Mouse (Mus musculus) spleen, adult 2 months (tissue): ENCODE results near the gene Gdf3.

Experiments
- CTCF ChIP-seq: fragments of 200-500 bp; IDR thresholded peaks from 2 replicates; pipeline ENCODE4 v1.5.1; 2011; ENCODE audit warnings: mild to moderate bottlenecking, inconsistent platforms; ENCODE audit not compliant: insufficient read depth, insufficient read length, insufficient replicate concordance; ENCODE audit errors: extremely low read depth
- POLR2A ChIP-seq: fragments of 200-500 bp; IDR thresholded peaks from 2 replicates; pipeline ENCODE4 v1.6.1; 2011; ENCODE audit warnings: low read depth, low read length, inconsistent platforms

- TF ChIP-seq CTCF = no peak
- TF ChIP-seq POLR2A = no peak
These were observed 48.9 kb downstream of the Gdf3 start for GRCm38 (mm10) chr6:122561005-122561404.
